Mouse (Mus musculus) frontal cortex, postnatal 10 days (tissue): ENCODE measurements around the gene Gmds.

Source experiments
- DNase-seq, 2 experiments: peaks; one replicate each; pipeline ENCODE4 v3.0.0; 2022; ENCODE audit warnings: low spot score in 2 of 2, mixed read lengths in 1 of 2

Gene Gmds

DNA sequence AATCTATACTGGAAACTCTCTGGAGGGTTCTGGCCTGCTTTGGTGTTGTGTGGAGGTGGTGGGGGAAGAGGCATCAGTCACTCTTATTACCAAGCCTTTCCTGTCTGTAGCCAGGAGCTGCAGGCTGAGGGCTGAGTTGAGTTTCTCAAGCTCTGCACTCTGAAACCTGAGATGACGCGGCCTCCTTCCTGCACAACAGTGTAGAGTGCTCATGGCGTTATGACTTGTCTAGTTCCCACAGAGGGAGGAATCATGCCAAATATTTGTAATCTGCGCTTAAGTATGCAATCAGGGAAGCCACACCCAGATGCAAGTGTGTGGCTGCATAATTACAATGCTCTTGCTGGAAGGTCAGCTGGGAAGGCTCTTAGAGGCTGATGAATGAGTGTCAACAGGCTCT lies 461.5 kb downstream of the Gmds start:
- no peak for DNase-seq

DNA sequence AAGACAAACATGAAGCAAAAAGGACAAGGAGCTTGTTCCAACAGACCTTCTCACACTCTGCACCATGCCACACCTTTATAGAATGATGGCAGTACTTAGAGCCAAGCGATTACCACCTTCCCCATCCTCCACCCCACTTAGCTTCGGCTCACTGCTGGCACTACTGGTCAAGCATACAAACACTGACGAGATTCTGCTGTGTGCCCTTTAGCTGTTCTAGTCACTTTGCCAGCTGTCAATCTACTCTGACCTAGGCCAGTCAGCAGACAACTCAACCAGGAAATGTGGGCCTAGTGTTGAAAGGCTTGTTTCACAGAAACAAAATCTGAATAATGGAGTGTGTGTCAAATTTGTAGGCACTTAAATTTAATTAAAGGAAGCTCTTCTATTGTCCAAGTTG lies 464.1 kb downstream of the Gmds start:
- DNase-seq: no peak

DNA sequence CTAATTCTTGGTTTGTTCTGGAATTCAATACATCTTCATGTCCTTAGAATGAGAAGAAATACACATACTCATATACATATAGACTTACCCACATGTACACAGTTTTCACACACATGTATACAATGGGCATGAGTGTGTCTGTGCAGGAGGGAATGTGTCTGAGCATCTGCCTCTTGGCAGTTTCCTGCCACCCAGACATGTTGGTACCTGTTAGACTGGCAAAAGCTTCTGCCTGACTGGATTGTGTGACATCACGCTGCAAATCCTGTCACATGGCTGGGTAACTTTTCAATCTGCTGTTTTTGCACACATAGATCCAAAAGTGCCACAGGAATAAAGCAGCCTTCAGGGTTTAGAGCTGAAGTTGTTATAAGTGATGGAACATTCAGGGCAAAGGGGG lies 465.3 kb downstream of the Gmds start:
- no peak for DNase-seq

DNA sequence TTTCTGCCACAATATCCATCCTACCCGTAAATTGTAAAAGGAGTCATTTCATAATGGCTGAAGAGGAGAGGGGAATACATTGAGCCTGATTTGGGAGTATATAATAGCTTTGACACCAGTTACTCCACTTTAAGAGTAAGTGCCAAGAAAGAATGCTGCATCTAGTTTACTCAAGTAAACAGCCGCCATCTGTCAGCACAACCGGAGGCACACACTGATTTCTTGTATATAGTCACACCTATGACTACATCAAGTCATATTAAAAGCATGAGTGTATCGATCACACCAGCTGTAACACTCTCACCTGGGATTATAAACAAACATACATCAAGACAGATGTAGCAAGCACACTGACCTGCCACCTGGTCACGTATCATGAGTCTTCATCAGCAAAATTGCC lies 473.8 kb downstream of the Gmds start:
- no peak for DNase-seq

DNA sequence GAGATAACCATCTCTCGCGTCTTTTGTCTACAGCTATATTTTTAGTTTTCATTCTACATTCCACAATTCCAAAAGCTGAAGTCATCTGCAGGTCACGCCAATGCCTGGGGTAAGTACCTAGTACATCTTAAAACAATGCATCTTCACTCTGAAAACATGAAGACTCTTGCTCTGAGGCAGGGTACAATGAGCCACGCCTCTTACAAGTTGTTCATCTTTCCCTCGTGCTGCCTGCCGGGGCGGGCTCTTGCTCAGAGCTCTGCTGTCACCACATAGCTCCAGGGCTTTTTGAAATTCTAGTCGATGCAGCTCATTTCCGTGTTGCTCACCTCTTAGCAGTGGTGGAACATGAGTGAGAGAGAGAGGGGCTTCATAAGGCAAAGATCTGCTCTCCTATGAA lies 475.1 kb downstream of the Gmds start:
- DNase-seq: no peak

DNA sequence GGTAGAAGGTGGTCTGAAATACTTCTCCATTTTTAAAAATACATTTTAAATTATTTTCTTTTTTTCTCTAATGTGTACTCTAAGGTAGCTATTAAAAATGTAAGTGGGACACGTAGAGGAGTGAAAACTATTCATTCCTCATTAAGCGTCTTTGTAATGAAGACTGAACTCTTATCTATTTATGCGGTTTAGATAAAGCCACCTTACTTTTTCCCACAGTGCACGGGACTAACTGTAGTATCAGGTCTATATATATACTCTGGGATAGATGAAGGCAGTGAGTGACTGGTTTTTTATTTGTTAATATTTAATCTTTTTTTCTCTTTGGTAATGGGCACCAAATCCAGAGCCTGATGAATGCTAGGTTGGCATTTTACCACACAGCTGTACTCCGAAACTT lies 478.3 kb downstream of the Gmds start:
- DNase-seq: no peak

DNA sequence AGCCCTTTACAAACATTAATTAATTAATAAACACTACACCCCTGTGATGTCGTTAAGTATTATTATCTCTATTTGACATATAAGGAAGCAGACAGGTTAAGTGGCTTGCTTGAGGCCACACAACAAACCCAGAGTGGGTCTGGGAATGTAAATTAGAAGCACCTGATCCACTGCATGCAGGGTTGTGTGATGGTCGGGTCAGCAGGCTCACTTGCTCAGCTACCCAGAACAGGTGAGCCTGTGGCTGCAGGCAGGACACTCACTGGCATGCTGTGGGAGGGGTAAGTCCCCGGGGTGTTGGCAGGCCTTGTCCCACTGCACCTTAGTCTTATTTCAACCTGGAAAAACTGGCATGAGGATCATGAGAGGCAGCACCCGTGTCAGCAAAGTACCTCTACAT lies 484.5 kb downstream of the Gmds start:
- no peak for DNase-seq

DNA sequence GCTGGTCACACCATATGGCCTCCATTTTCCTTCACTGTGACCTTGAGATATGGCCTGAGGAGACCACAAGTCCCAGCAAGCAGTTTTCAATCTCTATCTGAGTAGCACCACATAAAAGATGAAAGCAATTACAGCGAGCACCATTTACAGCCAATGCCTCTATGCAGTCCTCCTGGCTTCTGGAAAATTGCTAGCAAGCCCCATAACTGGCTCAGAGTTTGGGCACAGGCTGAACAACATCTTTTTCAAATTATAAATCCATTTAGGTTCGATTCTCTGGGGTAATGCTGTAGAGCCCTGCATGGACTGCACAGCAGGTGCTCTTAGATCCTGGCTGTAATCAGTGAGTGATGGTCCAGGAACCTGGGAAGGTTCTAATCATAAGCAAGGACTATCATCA lies 485.0 kb downstream of the Gmds start:
- DNase-seq: no peak

DNA sequence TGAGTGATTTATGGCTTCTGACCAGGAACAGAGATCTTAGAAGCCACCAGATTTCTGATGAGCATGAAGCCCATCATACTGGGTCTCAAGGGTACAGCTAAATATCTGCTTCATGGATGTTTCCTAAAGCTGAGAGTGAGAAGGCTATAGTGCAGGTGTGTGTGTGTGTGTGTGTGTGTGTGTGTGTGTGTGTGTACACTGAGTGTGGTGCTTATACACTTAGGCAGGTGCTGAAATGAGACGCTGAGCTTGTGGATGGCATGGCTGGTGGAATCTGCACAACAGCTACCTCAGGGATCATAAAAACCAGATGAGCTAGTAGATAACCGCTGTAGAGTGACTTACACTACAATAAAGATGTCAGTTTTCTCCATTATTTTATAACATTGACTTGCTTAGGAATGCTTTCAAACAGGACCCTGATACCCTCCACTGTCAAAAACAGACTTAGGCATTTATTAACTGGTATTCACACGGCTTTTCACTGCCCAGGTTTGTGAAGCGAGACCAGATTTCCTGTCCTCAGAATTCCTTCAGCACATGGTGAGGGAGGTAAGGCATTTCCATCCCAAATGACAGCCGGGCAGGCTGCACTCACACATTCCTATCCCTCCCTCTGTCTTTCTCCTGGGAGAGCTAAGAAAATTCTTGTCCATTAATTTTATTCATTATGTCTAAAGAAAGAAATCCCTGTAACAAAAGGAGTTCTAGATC lies 489.1 kb downstream of the Gmds start:
- DNase-seq: no peak

DNA sequence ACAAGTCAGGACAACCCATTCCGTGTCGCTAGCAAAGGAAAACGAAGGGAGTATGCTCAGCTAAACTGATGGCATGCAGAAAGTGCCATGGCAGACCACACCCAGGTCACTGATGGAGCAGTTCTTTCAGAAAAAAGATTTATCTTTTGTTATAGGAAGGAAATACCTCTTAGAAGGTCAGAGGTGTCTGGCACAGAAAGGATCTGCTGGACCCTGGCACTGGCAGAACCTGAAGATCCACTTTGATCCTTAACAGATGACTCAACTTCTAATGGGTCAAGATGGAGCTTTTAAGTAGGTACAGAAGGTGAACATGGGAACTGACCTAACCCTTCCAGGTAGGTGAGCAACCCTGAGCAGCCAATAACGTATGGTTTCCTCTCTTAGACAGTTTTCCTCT lies 502.7 kb downstream of the Gmds start:
- no peak for DNase-seq

DNA sequence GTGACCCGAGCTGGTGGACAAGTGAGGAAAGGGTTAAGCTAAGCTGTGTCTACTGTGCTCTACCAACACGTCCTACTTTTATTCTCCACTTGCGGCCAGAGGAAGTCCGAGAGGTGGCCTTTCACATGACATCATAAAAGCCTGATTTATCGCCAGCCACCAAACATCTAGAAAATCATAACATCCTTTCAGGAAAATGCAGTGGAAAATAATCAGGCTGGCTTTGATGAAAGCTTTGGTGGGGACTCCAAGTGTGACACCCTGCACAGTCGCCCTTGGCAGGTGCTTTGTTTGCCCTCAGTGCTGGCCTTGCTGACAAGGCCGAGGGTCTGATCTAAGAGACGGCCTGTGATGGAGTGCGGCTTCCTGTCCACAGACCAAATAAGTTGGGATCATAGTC lies 508.2 kb downstream of the Gmds start:
- no peak for DNase-seq

DNA sequence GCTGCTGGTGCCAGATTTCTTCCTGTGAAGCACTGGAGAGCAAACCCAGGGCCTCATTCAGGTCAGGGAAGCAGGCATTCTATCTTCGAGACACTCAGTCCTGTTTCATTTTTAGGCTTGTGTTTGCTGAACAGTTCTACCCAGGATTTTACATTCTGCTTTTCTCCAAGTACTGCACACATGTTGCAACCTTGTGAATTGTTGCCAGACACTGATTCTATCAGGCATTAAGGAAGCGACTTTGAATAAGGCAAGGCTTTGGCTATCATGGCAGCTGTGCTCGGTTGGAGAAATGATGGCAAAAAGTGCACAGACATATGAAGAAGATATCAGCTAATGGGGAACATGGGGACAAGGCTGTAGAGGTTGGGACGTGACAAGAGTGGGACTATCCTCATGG lies 510.1 kb downstream of the Gmds start:
- no peak for DNase-seq

DNA sequence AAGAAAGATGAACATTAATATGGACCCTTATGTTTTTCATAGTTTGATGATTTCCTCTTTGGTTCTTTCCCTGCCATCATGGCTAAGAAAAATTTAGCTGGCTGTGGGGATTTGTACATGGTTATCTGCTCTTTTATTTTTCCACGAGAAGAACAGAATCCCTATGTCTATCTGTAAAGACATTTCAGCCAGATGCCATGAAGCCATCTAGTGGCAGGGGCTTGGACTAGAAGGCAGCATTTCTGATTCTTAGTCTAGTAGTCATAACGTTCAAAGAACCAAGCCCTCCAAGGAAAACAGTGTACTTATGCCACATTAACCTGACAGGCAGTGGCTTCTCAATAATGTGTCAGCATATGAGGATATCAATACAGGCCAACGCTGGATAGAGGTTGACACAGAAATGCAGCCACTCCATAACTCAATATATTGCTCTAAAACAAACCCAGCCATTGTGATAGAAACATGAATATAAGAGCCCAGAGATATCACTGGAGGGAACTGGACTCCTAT lies 510.7 kb downstream of the Gmds start:
- DNase-seq: no peak

DNA sequence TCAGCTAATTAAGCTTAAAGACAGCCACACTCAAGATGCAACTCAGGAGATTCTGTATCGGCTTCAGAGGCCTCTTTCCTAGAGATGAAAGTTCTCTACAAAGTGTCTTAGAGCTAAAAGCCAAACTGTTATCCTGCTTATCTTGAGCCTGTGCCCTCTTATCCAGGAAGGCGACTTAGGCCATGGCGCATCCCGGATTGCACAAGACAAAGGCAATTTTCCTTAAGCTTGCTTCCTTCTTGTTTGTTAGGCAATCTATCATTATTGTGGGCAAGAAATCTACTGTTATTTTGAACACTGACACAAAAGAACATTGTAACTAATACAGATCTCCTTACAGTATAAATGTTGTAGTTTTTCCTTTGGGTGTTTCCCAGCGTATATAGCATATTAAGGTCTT lies 511.4 kb downstream of the Gmds start:
- DNase-seq: no peak

DNA sequence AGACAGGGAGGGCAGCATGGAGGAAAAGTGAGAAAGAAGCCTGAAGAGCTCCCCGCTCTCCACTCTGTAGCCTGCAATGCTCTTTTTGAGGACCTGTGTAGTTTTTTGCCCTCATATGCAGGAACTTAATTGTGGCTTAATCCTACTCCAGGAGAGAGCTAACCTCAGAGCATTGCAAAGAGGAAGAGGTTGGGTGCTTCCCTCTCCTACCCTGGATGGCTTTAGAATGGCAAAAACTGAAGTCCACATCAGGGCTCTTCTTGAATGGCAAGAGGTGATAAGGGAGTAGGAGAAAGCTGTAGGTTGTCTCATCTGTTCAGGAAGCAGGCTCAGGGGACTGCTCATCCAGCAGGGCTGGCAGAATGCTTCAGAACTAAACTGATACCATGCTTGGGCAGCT lies 513.4 kb downstream of the Gmds start:
- no peak for DNase-seq

DNA sequence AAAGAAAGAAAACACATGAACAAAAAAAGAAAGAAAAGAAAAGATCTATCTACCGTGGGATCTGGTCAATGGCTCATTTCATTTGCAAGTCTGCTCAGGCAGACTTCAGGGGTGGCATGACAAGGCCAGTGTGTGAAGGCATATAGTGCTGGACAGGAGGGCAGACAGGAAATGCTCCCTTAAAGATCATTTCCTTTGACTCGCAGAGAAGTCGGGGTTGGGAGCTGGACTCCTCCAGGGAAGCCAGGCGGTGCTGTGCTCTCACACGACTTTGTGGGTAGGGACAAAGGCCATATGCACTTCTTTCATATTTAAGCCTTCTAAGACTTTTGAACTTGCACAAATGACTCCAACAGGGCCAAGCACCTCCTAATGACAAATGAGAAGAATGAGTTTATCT lies 515.2 kb downstream of the Gmds start:
- DNase-seq: no peak

DNA sequence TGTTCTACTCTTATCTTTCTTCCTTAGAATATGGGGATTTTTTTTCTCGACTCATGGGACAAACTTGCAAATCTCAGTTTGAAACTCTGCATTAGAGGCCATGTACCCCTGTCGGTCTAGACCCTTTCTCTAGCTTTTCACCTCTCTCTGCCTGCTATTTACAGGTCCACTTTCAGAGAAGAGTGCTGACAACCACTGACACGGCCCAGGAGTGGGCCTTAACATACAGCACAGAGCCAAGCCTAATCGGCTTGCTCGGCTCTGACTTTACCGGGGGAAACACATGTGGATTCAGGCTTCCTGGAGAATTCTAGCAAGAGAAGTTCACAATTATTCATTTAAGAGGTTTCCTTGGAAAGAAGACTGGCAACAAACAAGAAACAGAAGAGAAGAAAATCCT lies 517.5 kb downstream of the Gmds start:
- no peak for DNase-seq

DNA sequence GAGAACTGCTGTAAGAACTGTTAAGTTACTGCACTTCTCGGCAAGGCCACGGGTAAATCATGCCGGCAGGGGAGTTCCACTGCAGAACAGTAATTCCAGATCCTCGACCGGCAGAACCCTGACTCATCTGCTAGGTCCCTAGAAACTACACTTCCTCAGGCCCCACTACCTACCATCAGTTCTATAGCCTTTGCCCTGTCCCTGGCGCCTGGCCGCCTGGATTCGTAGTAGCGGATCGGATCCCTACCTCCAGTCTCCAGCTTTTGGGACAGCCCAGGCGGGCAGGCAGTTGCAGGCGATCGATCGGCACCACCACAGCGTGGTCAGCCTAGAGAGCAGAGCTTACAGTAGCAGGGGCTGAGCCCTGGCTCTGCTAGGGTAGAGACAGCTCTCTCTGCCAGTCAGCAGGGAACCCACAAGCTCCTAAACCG lies 517.9 kb downstream of the Gmds start:
- DNase-seq: no peak

DNA sequence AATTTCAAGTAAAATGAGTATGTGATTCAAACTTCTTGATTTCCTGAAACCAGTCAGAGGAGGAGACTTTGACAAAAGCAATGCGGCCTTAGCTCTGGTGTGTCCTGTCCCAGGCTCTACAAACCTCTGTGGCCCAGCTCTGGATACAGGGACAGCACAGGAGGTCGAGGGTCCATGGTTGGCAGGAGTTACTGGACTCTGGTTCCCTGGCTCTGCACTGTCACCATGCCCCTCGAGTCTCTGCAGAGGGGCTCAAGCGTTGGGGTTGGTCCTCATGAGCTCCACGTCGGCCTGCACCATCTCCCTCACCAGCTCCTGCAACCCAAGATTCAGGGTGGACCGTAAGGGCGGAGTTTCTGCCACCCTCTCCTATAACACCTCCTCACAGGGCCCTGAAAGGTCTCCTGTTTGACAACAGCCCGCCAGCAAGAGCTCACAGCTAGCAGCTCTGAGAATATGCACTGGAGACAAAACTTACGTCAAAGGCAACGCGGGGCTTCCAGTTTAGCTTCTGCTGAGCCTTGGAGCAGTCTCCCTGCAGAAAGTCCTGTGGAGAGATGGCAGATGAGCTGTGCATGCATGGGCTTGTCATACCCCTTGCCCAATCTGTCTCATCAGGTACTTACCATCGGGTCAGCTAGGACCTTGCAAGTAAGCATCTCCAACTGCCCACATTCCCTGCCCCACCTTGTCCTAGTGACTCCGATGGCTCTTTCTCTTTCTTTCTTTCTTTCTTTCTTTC lies 518.7 kb downstream of the Gmds start:
- DNase-seq: no peak

DNA sequence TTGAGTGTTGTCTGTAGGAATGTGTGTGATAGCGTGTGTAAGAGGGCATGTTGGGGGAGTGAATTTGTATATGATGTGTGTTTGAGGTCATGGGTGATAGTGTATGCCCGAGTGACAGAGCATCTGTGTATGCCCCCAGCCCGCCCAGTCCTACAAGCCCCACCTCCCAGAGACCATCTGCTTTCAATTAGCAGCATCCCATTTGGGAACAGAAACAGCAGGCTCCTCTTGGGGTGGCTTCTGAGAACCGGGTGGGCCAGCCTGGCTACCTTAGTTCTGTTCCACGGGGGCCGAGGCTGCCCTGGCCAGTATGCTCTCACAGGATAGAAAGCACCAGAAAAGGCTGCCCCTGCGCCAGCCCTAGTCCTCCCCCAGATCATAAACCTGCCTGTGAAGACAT lies 520.2 kb downstream of the Gmds start:
- DNase-seq: no peak

DNA sequence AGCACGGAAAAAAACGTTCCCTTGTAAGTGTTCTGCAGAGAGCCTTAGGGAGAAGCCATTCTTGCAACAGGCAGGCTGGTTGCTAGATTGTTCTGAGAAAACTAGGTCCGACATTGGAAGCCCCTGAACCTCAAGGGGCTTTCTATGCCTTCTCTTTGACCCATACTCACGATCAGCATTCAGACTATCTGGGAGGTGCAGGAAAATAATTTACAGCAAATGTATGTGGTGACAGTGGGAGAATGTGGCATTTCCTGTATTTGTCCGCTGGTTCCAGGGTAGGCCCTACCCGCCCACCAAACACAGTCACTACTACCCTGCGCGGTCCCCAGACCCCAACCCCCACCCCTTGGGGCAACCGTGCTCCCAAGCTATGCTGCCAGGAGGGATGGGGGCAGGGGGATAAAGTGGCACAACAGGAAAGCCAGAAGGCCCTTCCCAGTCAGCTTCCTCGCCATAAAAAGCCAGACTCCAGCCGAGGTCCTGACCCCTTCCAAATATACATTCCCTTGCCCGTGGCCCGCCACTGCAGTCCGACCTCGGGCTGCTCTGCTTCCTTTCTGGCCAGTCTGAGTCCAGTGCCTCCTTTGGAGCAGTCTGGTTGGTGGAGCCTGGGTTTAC lies 523.0 kb downstream of the Gmds start:
- no peak for DNase-seq

DNA sequence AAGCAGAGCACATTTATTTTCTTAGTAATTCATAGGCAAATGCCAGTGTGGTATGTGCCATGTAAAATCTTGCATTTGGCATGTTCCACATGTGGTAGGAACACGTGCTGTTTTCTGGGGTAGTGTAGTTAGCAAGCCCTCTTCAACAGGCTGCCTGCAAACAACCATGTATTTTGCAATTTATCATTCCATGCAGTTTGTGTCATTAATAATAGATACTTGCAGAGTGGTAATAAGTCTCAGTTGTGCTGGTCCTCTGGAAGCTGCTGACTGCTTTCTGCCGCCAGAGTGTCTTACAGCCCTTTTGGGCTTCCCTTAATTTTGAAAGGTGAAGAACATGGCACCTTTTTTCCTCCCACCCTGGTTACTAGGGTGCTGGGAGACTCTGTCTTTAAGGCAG lies 525.8 kb downstream of the Gmds start:
- DNase-seq: no peak

DNA sequence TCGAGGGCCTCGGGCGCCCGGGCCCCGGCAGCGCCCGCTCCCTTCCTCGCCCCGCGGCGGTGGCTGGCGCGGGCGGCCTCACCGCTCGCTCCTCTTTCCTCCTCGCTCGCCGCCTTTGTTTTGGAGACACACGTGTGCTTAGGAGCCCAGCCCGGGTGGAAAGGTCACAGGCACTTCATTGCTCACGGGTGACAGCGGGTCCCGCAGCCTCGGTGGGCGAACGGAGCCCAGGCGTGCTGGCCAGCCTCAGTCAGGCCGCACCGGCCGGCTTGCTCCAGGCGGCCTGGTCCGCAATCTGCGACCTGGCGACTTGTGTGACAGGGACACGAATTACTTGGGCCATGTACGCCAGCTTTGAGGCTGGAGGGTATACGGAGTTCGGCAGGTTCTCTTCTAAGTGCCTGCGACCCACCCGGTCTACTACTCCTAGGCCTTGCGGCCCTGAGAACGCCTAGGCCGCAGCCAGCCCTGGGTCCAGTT lies 527.0 kb downstream of the Gmds start:
- no peak for DNase-seq
